Mouse (Mus musculus): ENCODE results near the gene Kcnj3.
"Not testable (repeated sequence)": the region's sequence is repeated elsewhere in the genome, so short reads cannot be mapped to it uniquely, and the experiment has no call there.

The Kcnj3 gene

GRCm38 (mm10) chr2:55435721-55436260 is at the start of gene Kcnj3:
Kcnj3 (plus strand) TSS chr2:55435970.
- in situ Hi-C loops (cut with MboI) = no loop called here

GRCm38 (mm10) chr2:55390330-55390989 is 45.3 kb upstream of the Kcnj3 start:
- in situ Hi-C loops (cut with MboI) = no loop called here

- in situ Hi-C loops (cut with MboI) = no loop called here
Observed at GRCm38 (mm10) chr2:55405307-55405706, 30.5 kb upstream of the Kcnj3 start.

- in situ Hi-C loops (cut with MboI) = no loop called here
Observed at GRCm38 (mm10) chr2:55427633-55428032, 8.1 kb upstream of the Kcnj3 start.

GRCm38 (mm10) chr2:55432104-55432503 is 3.7 kb upstream of the Kcnj3 start:
- in situ Hi-C loops (cut with MboI) = no loop called here

- in situ Hi-C loops (cut with MboI) = no loop called here
Observed at GRCm38 (mm10) chr2:55436261-55437006, 664 bp downstream of the Kcnj3 start.

- in situ Hi-C loops (cut with MboI) = no loop called here
Observed at GRCm38 (mm10) chr2:55437007-55437949, 1.5 kb downstream of the Kcnj3 start.

- in situ Hi-C loops (cut with MboI) = no loop called here
Observed at GRCm38 (mm10) chr2:55437977-55438376, 2.2 kb downstream of the Kcnj3 start.

GRCm38 (mm10) chr2:55439211-55439610 is 3.4 kb downstream of the Kcnj3 start:
- in situ Hi-C loops (cut with MboI) = no loop called here

- in situ Hi-C loops (cut with MboI) = no loop called here
Observed at GRCm38 (mm10) chr2:55442006-55442405, 6.2 kb downstream of the Kcnj3 start.

- in situ Hi-C loops (cut with MboI) = no loop called here
Observed at GRCm38 (mm10) chr2:55447298-55447697, 11.5 kb downstream of the Kcnj3 start.

- in situ Hi-C loops (cut with MboI) = no loop called here
Observed at GRCm38 (mm10) chr2:55450774-55451173, 15.0 kb downstream of the Kcnj3 start.

- in situ Hi-C loops (cut with MboI) = no loop called here
Observed at GRCm38 (mm10) chr2:55459195-55459594, 23.4 kb downstream of the Kcnj3 start.

GRCm38 (mm10) chr2:55469141-55469540 is 33.4 kb downstream of the Kcnj3 start:
- in situ Hi-C loops (cut with MboI) = no loop called here

- in situ Hi-C loops (cut with MboI) = no loop called here
Observed at GRCm38 (mm10) chr2:55470006-55470405, 34.2 kb downstream of the Kcnj3 start.

GRCm38 (mm10) chr2:55479511-55479910 is 43.7 kb downstream of the Kcnj3 start:
- in situ Hi-C loops (cut with MboI) = no loop called here

- in situ Hi-C loops (cut with MboI) = no loop called here
Observed at GRCm38 (mm10) chr2:55479933-55480601, 44.3 kb downstream of the Kcnj3 start.

- in situ Hi-C loops (cut with MboI) = no loop called here
Observed at GRCm38 (mm10) chr2:55480602-55480965, 44.8 kb downstream of the Kcnj3 start.

- in situ Hi-C loops (cut with MboI) = not testable (repeated sequence)
Observed at GRCm38 (mm10) chr2:55485500-55486129, 49.8 kb downstream of the Kcnj3 start.

- in situ Hi-C loops (cut with MboI) = no loop called here
Observed at GRCm38 (mm10) chr2:55503390-55504176, 67.8 kb downstream of the Kcnj3 start.
